Mouse (Mus musculus): Measurements from ENCODE around the gene Acot11. TPM values are rescaled to one million over a fixed set of nuclear protein-coding genes. Genes with fewer than 3 reads are reported as not detected.

Gene Acot11
- polyA plus RNA-seq (2017; shearing (Covaris generic)), result 6.0 TPM

GRCm38 (mm10) chr4:106804910-106805274 is at the start of gene Acot11:
Gene Acot11 (minus strand): TSS chr4:106804998.

GRCm38 (mm10) chr4:106733636-106734035 is 71.2 kb downstream of the Acot11 start, which contains the start of gene Fam151a:
Gene Fam151a (plus strand): TSS chr4:106733889.

DNA sequence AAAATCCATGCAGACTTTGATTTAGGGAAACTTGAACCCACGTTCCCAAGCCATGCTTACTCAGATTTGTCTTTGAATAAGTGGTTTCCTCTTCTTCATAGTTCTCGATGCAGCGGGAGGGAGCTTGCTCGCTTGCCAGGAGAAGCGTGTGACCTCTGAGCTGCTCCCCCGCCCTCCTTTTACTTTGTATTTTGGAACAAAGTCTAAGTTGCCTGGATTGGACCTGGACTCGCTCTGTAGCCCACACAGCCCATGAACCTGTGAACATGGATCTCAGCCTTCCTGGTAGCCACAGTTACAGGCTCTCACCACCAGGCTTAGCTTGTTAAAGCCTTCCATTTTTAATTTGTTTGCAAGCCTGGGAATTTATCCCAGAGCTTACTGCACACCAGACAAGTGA is 74.0 kb downstream of the Acot11 start, which contains the start of gene Mroh7:
Gene Mroh7 (minus strand): TSS at position 112 of the 400 bp plus-strand sequence.

Other genes starting within 250 kb of the Acot11 start
- gene Dhcr24, start 244.0 kb downstream of the Acot11 start, polyA plus RNA-seq (2017; shearing (Covaris generic)), result 3.8 TPM
- 0.11 TPM for gene Lexm, start 187.8 kb downstream of the Acot11 start, polyA plus RNA-seq (2017; shearing (Covaris generic))
- not detected for gene Ttc22, start 182.6 kb downstream of the Acot11 start, polyA plus RNA-seq (2017; shearing (Covaris generic))
- gene Pars2, start 153.9 kb downstream of the Acot11 start, polyA plus RNA-seq (2017; shearing (Covaris generic)), result 13.8 TPM
- 76.9 TPM for gene Ttc4, start 126.1 kb downstream of the Acot11 start, polyA plus RNA-seq (2017; shearing (Covaris generic))
- gene Mroh7, start 74.1 kb downstream of the Acot11 start, polyA plus RNA-seq (2017; shearing (Covaris generic)), result not detected
- gene Fam151a, start 71.1 kb downstream of the Acot11 start, polyA plus RNA-seq (2017; shearing (Covaris generic)), result not detected
- 104 TPM for gene Ssbp3, start 105.7 kb upstream of the Acot11 start, polyA plus RNA-seq (2017; shearing (Covaris generic))